Mouse (Mus musculus) stomach, embryonic 14.5 days (tissue): ENCODE data around the gene Farp2. TPM values are rescaled to one million over a fixed set of nuclear protein-coding genes. Genes with fewer than 3 reads are reported as not detected.

Source experiments
- ATAC-seq: fragments of 200-750 bp; cut with Nextera tagmentation; 2 replicates; pipeline ENCODE4 v1.8.0; 2017; ENCODE audit warnings: low read depth, moderate TSS enrichment; ENCODE audit not compliant: insufficient number of reproducible peaks, insufficient read depth, low FRiP score
- H3K27ac ChIP-seq: fragments of 300-500 bp; sonication (generic); 2 replicates; pipeline ENCODE4 v1.5.1; 2014; ENCODE audit warnings: mild to moderate bottlenecking, low read length, moderate library complexity, mixed read lengths
- H3K27me3 ChIP-seq: fragments of 300-500 bp; sonication (generic); 2 replicates; pipeline ENCODE4 v1.6.1; 2014; ENCODE audit warnings: low read length, control low read depth, mixed read lengths; ENCODE audit not compliant: control insufficient read depth, insufficient read depth
- H3K36me3 ChIP-seq: fragments of 300-500 bp; sonication (generic); 2 replicates; pipeline ENCODE4 v1.6.1; 2014; ENCODE audit warnings: mild to moderate bottlenecking, control low read depth, low read length, moderate library complexity, mixed read lengths; ENCODE audit not compliant: control insufficient read depth, insufficient read depth
- H3K4me1 ChIP-seq: fragments of 300-500 bp; sonication (generic); 2 replicates; pipeline ENCODE4 v1.6.1; 2014; ENCODE audit warnings: low read length, control low read depth, mixed read lengths; ENCODE audit not compliant: control insufficient read depth, insufficient read depth
- H3K4me2 ChIP-seq: fragments of 300-500 bp; sonication (generic); replicated peaks from 2 replicates; pipeline ENCODE4 v1.6.1; 2014; ENCODE audit warnings: low read depth, low read length, control low read depth
- H3K4me3 ChIP-seq: fragments of 300-500 bp; sonication (generic); 2 replicates; pipeline ENCODE4 v1.5.1; 2014; ENCODE audit warnings: low read depth, low read length, control low read depth
- H3K9ac ChIP-seq: fragments of 300-500 bp; sonication (generic); replicated peaks from 2 replicates; pipeline ENCODE4 v1.6.1; 2014; ENCODE audit warnings: low read depth, mild to moderate bottlenecking, control low read depth, low read length, moderate library complexity, mixed read lengths
- H3K9me3 ChIP-seq: fragments of 300-500 bp; sonication (generic); 2 replicates; pipeline ENCODE4 v1.6.1; 2016; ENCODE audit warnings: low read depth, low read length, control low read depth; ENCODE audit not compliant: control insufficient read depth
- WGBS: fragments of 180-500 bp; shearing (Covaris S2); extraction: QIAGEN DNeasy Blood & Tissue Kit; methylation state at CpG from one replicate; pipeline ENCODE4 v1.1.7; 2014; 5-methylcytosine and 5-hydroxymethylcytosine counted together
- polyA plus RNA-seq: library from polyadenylated mRNA; unstranded; fragments of >200 nt; fragmentation: Nextera tagmentation; extraction: Ambion mirVana; gene quantifications from 2 replicates; pipeline ENCODE4 v1.2.1, GENCODE M21; 2014

Gene Farp2
- polyA plus RNA-seq = 7.0 and 7.7 TPM in 2 replicates

DNA sequence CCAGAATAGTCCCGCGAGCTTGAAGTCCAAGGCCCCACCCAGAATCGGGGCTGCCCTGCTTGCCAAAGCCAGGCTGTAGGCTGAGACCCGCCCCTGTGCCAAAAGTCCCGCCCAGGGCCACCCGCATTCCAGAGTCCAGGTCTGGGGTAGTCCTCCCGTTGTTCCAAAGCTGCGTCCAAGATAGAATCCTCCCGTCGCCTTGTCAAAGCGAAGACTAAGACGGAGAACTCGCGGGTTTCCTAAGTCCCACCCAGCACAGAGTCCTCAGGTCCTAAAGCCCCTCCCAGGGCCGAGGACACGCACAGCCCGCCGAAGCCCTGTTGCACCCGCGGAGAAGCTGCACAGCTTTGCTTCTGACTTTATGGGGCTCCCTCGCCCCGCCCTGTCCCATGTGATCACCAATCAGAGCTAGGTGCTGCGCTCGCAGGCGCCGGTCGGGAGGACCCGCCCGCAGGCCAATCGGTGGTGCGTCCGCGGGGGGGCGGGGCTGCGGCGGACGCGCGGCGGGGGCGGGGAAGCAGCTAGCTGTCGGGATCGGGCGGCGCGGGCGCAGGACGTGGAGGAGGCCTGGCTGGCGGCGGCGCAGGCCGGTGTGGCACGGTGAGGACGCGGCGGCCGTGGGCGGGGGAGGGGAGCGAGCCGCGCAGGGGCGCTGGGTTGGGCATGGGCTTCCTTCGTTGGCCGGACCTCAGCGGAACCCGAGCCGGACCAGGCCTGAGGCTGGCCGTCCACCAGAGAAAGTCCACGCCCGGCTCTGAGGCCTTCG is at the start of gene Farp2:
TSS of gene Farp2 (plus strand) at position 495 of the 766 bp plus-strand sequence.
- peaks cover 23% of the 10 kb centered on the region for H3K36me3 ChIP-seq
- H3K4me2 ChIP-seq = peak within 1 kb of the TSS; percentile 77
- H3K4me3 ChIP-seq = peak within 1 kb of the TSS; percentile 67
- peak within 1 kb of the TSS; percentile 66 for H3K9ac ChIP-seq
- H3K4me1 ChIP-seq = peaks cover 10% of the 10 kb centered on the region
- peak within 1 kb of the TSS; percentile 66 for H3K27ac ChIP-seq
- ATAC-seq = peak; percentile 99
- no peaks in the 10 kb centered on the region for H3K9me3 ChIP-seq
- H3K27me3 ChIP-seq = no peaks in the 10 kb centered on the region
- WGBS = under 1% methylated on average over 55 of the region's 71 CpGs

DNA sequence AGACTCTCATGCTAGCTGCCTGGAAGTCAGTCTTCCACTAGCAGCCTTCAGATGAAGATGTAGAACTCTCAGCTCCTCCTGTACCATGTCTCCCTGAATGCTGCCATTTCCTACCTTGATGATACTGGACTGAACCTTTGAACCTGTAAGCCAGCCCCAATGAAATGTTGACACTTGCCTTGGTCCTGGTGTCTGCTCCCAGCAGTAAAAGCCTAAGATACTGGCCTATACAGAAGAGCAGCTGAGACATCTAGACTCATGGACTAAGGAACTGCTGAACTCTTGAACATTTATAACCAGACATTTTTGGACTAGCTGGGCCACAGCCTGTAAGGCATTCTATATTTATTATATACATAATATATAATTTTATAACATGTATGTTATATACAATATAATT is 46.8 kb upstream of the Farp2 start:
- no peaks in the 10 kb centered on the region for H3K27me3 ChIP-seq
- ATAC-seq = no peak
- H3K9ac ChIP-seq = no peak overlapping the region
- no peaks in the 10 kb centered on the region for H3K36me3 ChIP-seq
- H3K27ac ChIP-seq = no peak overlapping the region
- H3K4me1 ChIP-seq = no peaks in the 10 kb centered on the region
- no peak overlapping the region for H3K4me3 ChIP-seq
- no peak overlapping the region for H3K4me2 ChIP-seq
- H3K9me3 ChIP-seq = no peaks in the 10 kb centered on the region

- ATAC-seq = no peak
- Histone ChIP-seq H3K4me2 (no peak overlapping the region), H3K27ac (no peak overlapping the region), H3K9ac (no peak overlapping the region), H3K27me3 (no peaks in the 10 kb centered on the region), H3K4me3 (no peak overlapping the region), H3K9me3 (no peaks in the 10 kb centered on the region), H3K4me1 (no peaks in the 10 kb centered on the region), H3K36me3 (no peaks in the 10 kb centered on the region)
Observed at GRCm38 (mm10) chr1:93465746-93466145, 46.1 kb upstream of the Farp2 start.

DNA sequence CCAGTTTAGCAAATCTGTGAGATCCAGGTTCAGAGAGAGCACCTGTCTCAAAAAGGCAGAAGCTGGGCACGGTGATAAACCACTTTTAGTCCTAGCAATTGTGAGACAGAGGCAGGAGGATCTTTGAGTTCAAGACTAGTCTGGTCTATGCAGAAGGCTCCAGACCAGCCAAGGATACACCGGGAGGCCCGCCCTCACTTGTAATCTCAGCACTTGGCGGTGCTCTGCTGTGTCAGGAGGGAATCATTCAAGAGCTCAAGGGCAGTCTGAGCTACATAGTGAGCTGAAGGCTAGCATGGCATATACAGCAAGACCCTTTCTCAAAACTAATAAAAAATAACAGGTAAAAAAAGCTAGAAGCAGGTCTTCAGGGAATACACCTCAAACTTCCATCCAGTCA is 43.3 kb upstream of the Farp2 start:
- WGBS = 87% methylated on average over 4 of the region's 4 CpGs
- H3K9ac ChIP-seq = no peak overlapping the region
- no peak overlapping the region for H3K27ac ChIP-seq
- H3K27me3 ChIP-seq = no peaks in the 10 kb centered on the region
- no peaks in the 10 kb centered on the region for H3K9me3 ChIP-seq
- no peak overlapping the region for H3K4me3 ChIP-seq
- no peak overlapping the region for H3K4me2 ChIP-seq
- no peaks in the 10 kb centered on the region for H3K36me3 ChIP-seq
- no peaks in the 10 kb centered on the region for H3K4me1 ChIP-seq
- no peak for ATAC-seq

DNA sequence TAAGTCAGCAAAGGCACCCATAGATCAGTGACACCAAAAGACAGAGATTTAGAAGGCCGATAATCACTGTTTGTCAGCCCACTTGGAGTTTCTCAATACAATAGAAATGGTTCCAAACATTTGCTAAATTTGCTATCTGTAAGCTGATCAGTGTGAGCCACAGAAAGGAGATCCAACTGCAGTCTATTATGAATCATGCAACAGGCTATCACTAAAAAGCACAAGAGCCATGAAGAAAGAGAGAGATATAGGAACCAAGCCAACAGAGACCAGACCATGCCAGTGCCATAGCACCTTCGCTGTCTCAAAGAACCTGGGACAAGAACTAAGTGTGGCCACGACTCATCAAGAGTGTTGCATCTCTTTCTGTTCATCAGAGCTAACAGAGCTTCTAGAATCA is 36.2 kb upstream of the Farp2 start:
- Histone ChIP-seq H3K27ac (no peak overlapping the region), H3K4me1 (no peaks in the 10 kb centered on the region), H3K9ac (no peak overlapping the region), H3K27me3 (no peaks in the 10 kb centered on the region), H3K9me3 (no peaks in the 10 kb centered on the region), H3K4me3 (no peak overlapping the region), H3K36me3 (no peaks in the 10 kb centered on the region), H3K4me2 (no peak overlapping the region)
- 92% methylated on average over 3 of the region's 3 CpGs for WGBS
- no peak for ATAC-seq

DNA sequence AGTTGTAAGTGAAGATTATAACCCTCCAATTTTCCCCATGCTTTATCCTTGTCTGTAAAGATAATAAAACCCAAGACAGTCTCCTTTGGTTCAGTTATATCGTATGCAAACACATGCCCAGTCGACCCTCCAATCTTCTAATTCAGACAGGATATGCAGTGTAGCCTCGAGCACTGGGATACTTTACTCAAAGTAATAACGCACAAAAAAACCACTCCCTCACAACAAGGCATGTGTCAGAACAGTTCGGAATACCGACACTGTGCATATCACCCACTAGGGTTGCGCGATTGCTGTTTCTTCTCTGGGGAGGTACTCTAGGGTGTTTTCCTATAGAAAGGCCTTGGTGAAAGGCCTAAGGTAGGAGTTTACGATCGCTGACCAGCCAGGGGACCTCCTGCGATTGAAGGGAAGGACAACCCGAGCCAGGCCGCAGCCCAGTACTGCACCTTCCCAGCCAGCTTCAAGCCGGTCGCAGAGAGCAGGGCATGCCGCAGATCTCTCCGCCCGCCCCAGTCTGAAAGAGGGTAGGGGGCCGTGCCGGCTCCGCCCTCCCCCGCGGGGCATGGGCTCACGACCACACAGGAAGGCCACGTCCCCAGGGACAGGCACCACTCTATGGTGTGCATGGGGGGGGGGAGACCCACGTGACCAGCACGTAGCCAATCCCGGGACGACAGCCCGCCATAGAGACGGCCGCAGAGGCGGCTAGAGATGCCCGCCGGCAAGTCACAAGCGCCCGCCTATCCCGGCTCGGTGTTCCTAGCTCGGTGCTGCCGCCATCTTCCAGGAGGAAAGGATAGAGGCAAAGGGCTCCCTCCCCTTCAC is 33.9 kb upstream of the Farp2 start:
- ATAC-seq = peak; percentile 99
- H3K9ac ChIP-seq = peak overlapping the region; percentile 58
- no peaks in the 10 kb centered on the region for H3K27me3 ChIP-seq
- peak overlapping the region; percentile 60 for H3K4me2 ChIP-seq
- H3K27ac ChIP-seq = peak overlapping the region; percentile 95
- H3K4me3 ChIP-seq = peak overlapping the region; percentile 80
- no peaks in the 10 kb centered on the region for H3K4me1 ChIP-seq
- no peaks in the 10 kb centered on the region for H3K9me3 ChIP-seq
- under 1% methylated on average over 40 of the region's 41 CpGs for WGBS
- H3K36me3 ChIP-seq = no peaks in the 10 kb centered on the region

DNA sequence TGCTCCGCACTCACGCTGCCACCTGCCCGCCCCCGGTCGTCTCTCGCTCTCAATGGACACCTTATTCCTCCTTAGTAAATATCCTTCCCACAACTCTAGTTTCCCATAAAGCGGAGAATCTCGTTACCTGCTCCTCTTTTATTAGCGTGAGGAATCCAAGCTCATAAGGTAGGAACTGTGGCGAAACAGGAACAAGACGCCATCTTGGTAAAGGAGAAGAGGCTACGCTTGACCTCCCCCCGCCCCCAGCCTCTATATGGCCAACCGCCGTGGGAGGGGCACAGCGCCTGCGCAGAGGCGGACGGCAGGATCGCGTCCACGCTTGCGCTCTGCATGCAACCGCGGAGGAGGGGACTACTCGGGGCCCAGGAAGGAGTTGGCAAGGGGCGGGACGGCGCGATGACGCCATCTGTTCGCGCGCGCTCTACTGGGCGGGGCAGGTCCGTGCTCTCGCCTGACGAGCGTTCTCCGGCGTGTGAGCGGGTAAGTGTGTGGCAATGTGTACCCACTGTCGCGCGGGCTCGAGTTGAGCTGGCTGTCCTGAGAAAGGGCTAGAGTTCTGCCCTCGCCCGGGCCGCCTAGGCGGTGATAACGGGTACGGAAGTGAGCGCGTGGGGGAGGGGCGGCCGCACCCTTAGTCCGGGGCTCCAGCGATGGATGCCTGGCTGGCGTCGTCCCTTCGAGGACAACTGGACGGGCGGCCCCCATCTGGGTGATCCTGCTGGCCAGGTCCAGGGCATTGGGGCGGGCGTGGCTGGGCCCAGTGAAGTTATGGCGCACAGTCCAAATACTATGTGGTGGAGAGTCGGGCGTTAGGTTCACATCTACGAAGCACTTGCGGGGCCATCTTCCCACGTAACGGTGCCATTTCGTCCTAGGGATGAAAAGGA is 33.0 kb upstream of the Farp2 start, which contains the start of gene Hdlbp:
TSS of gene Hdlbp (minus strand) at position 230 of the 890 bp plus-strand sequence.
- H3K4me1 ChIP-seq = no peaks in the 10 kb centered on the region
- peak within 1 kb of the TSS; percentile 60 for H3K4me2 ChIP-seq
- under 1% methylated on average over 74 of the region's 74 CpGs for WGBS
- peak; percentile 94 for ATAC-seq
- H3K36me3 ChIP-seq = no peaks in the 10 kb centered on the region
- H3K27me3 ChIP-seq = no peaks in the 10 kb centered on the region
- H3K27ac ChIP-seq = peak within 1 kb of the TSS; percentile 95
- peak within 1 kb of the TSS; percentile 80 for H3K4me3 ChIP-seq
- H3K9me3 ChIP-seq = no peaks in the 10 kb centered on the region
- H3K9ac ChIP-seq = peak within 1 kb of the TSS; percentile 86
